Mouse (Mus musculus) heart, embryonic 11.5 days (tissue): ENCODE measurements around the gene Srpx. TPM values are rescaled to one million over a fixed set of nuclear protein-coding genes. Genes with fewer than 3 reads are reported as not detected.

Source experiments
- ATAC-seq: fragments of 200-750 bp; cut with Nextera tagmentation; replicated peaks from 2 replicates; pipeline ENCODE4 v1.8.0; 2017; ENCODE audit warnings: moderate library complexity; ENCODE audit not compliant: insufficient number of reproducible peaks, low FRiP score, low TSS enrichment
- H3K27ac ChIP-seq: fragments of 300-500 bp; sonication (generic); 2 replicates; pipeline ENCODE4 v1.5.1; 2014; ENCODE audit warnings: mild to moderate bottlenecking, low read depth, low read length
- H3K27me3 ChIP-seq: fragments of 300-500 bp; sonication (generic); 2 replicates; pipeline ENCODE4 v1.6.1; 2014; ENCODE audit warnings: mild to moderate bottlenecking, low read length, mixed read lengths; ENCODE audit not compliant: control insufficient read depth, insufficient read depth
- H3K36me3 ChIP-seq: fragments of 300-500 bp; sonication (generic); 2 replicates; pipeline ENCODE4 v1.6.1; 2014; ENCODE audit warnings: mild to moderate bottlenecking, low read length, moderate library complexity, mixed read lengths; ENCODE audit not compliant: control insufficient read depth, insufficient read depth
- H3K4me1 ChIP-seq: fragments of 300-500 bp; sonication (generic); 2 replicates; pipeline ENCODE4 v1.6.1; 2014; ENCODE audit warnings: low read length; ENCODE audit not compliant: control insufficient read depth, insufficient read depth
- H3K4me2 ChIP-seq: fragments of 300-500 bp; sonication (generic); 2 replicates; pipeline ENCODE4 v1.6.1; 2014; ENCODE audit warnings: mild to moderate bottlenecking, moderate library complexity
- H3K4me3 ChIP-seq: fragments of 300-500 bp; sonication (generic); 2 replicates; pipeline ENCODE4 v1.5.1; 2014; ENCODE audit warnings: low read depth, low read length
- H3K9ac ChIP-seq: fragments of 300-500 bp; sonication (generic); 2 replicates; pipeline ENCODE4 v1.6.1; 2014; ENCODE audit warnings: mild to moderate bottlenecking, low read depth, low read length, moderate library complexity
- H3K9me3 ChIP-seq: fragments of 300-500 bp; sonication (generic); replicated peaks from 2 replicates; pipeline ENCODE4 v1.6.1; 2016; ENCODE audit warnings: low read length; ENCODE audit not compliant: control insufficient read depth
- WGBS: fragments of 180-500 bp; shearing (Covaris S2); extraction: QIAGEN DNeasy Blood & Tissue Kit; methylation state at CpG from one replicate; pipeline ENCODE4 v1.1.7; 2014; ENCODE audit not compliant: insufficient replicate concordance; 5-methylcytosine and 5-hydroxymethylcytosine counted together
- polyA plus RNA-seq: library from polyadenylated mRNA; unstranded; fragments of >200 nt; fragmentation: Nextera tagmentation; extraction: Ambion mirVana; gene quantifications from 2 replicates; pipeline ENCODE4 v1.2.1, GENCODE M21; 2014

Gene Srpx
- polyA plus RNA-seq, 1 experiment from 2014 or later: 4.2 TPM

- Histone ChIP-seq H3K9me3 (no peaks in the 10 kb centered on the region), H3K4me2 (no peak overlapping the region), H3K36me3 (no peaks in the 10 kb centered on the region), H3K27ac (no peak overlapping the region), H3K4me3 (no peak overlapping the region), H3K27me3 (no peaks in the 10 kb centered on the region), H3K4me1 (no peaks in the 10 kb centered on the region), H3K9ac (no peak overlapping the region)
- no peak for ATAC-seq
These were observed 107.3 kb downstream of the Srpx start for GRCm38 (mm10) chrX:10010202-10010601.

GRCm38 (mm10) chrX:10007675-10008270 is 109.7 kb downstream of the Srpx start:
- WGBS: 81% methylated on average over 1 of the region's 1 CpGs
- H3K9me3 ChIP-seq: no peaks in the 10 kb centered on the region

GRCm38 (mm10) chrX:10005946-10006345 is 111.6 kb downstream of the Srpx start:
- 48% methylated on average over 1 of the region's 1 CpGs for WGBS
- no peak for ATAC-seq
- no peaks in the 10 kb centered on the region for H3K9me3 ChIP-seq
- no peak overlapping the region for H3K27ac ChIP-seq
- no peak overlapping the region for H3K9ac ChIP-seq
- H3K4me1 ChIP-seq: no peaks in the 10 kb centered on the region
- no peak overlapping the region for H3K4me3 ChIP-seq
- H3K36me3 ChIP-seq: no peaks in the 10 kb centered on the region
- H3K27me3 ChIP-seq: no peaks in the 10 kb centered on the region
- H3K4me2 ChIP-seq: no peak overlapping the region

More at GRCm38 (mm10) chrX:10007675-10008270, 109.7 kb downstream of the Srpx start:
- Histone ChIP-seq H3K9ac (no peak overlapping the region), H3K27me3 (no peaks in the 10 kb centered on the region), H3K4me3 (no peak overlapping the region), H3K27ac (no peak overlapping the region), H3K4me2 (no peak overlapping the region), H3K36me3 (no peaks in the 10 kb centered on the region), H3K4me1 (no peaks in the 10 kb centered on the region)
- ATAC-seq: no peak

GRCm38 (mm10) chrX:10000718-10001117 is 116.8 kb downstream of the Srpx start:
- ATAC-seq: no peak
- Histone ChIP-seq H3K27me3 (no peaks in the 10 kb centered on the region), H3K9me3 (no peaks in the 10 kb centered on the region), H3K4me1 (no peaks in the 10 kb centered on the region), H3K4me3 (no peak overlapping the region), H3K36me3 (no peaks in the 10 kb centered on the region), H3K27ac (no peak overlapping the region), H3K4me2 (no peak overlapping the region), H3K9ac (no peak overlapping the region)
- 63% methylated on average over 1 of the region's 1 CpGs for WGBS

Other genes with a start within 250 kb of the Srpx start
- gene Sytl5, start 232.1 kb downstream of the Srpx start, polyA plus RNA-seq: 0.20 TPM in 1 of 2 replicates, not detected in the other
- gene Rpgr, start 99.2 kb upstream of the Srpx start, polyA plus RNA-seq: 12.2 and 12.8 TPM in 2 replicates
- gene Otc, start 134.6 kb upstream of the Srpx start, polyA plus RNA-seq: 0.21 TPM in 1 of 2 replicates, not detected in the other